Mouse (Mus musculus): ENCODE results near the gene Chst11.

The Chst11 gene

GRCm38 (mm10) chr10:83168303-83169056 is 183.2 kb downstream of the Chst11 start:
- DNase-seq (ENCODE audit: low read depth, low spot score) = no peak

GRCm38 (mm10) chr10:83169554-83169953 is 184.3 kb downstream of the Chst11 start:
- DNase-seq (ENCODE audit: low read depth, low spot score) = no peak

- DNase-seq (ENCODE audit: low read depth, low spot score) = no peak
Measured at GRCm38 (mm10) chr10:83178151-83178550, 192.9 kb downstream of the Chst11 start.

GRCm38 (mm10) chr10:83178661-83179060 is 193.4 kb downstream of the Chst11 start:
- no peak for DNase-seq (ENCODE audit: low read depth, low spot score)

GRCm38 (mm10) chr10:83181831-83182572 is 196.7 kb downstream of the Chst11 start:
- DNase-seq (ENCODE audit: low read depth, low spot score) = no peak

- peak; percentile 78 for DNase-seq (ENCODE audit: low read depth, low spot score)
Measured at GRCm38 (mm10) chr10:83182573-83182960, 197.3 kb downstream of the Chst11 start.

GRCm38 (mm10) chr10:83183634-83184479 is 198.6 kb downstream of the Chst11 start:
- peak; percentile 39 for DNase-seq (ENCODE audit: low read depth, low spot score)

GRCm38 (mm10) chr10:83184480-83185069 is 199.3 kb downstream of the Chst11 start:
- DNase-seq (ENCODE audit: low read depth, low spot score) = peak; percentile 35

GRCm38 (mm10) chr10:83185121-83185520 is 199.8 kb downstream of the Chst11 start:
- no peak for DNase-seq (ENCODE audit: low read depth, low spot score)

- DNase-seq (ENCODE audit: low read depth, low spot score) = no peak
Measured at GRCm38 (mm10) chr10:83186167-83186566, 200.9 kb downstream of the Chst11 start.

- DNase-seq (ENCODE audit: low read depth, low spot score) = no peak
Measured at GRCm38 (mm10) chr10:83186984-83187383, 201.7 kb downstream of the Chst11 start.

- no peak for DNase-seq (ENCODE audit: low read depth, low spot score)
Measured at GRCm38 (mm10) chr10:83189071-83189470, 203.8 kb downstream of the Chst11 start.

- DNase-seq (ENCODE audit: low read depth, low spot score) = no peak
Measured at GRCm38 (mm10) chr10:83191476-83191875, 206.2 kb downstream of the Chst11 start.

GRCm38 (mm10) chr10:83191982-83192381 is 206.7 kb downstream of the Chst11 start:
- DNase-seq (ENCODE audit: low read depth, low spot score) = no peak

GRCm38 (mm10) chr10:83197690-83198336 is 212.5 kb downstream of the Chst11 start:
- peak; percentile 83 for DNase-seq (ENCODE audit: low read depth, low spot score)

- no peak for DNase-seq (ENCODE audit: low read depth, low spot score)
Measured at GRCm38 (mm10) chr10:83198692-83199091, 213.4 kb downstream of the Chst11 start.

GRCm38 (mm10) chr10:83199290-83199689 is 214.0 kb downstream of the Chst11 start:
- DNase-seq (ENCODE audit: low read depth, low spot score) = no peak

- DNase-seq (ENCODE audit: low read depth, low spot score) = no peak
Measured at GRCm38 (mm10) chr10:83201525-83201924, 216.2 kb downstream of the Chst11 start.

- no peak for DNase-seq (ENCODE audit: low read depth, low spot score)
Measured at GRCm38 (mm10) chr10:83202906-83203702, 217.8 kb downstream of the Chst11 start.

- no peak for DNase-seq (ENCODE audit: low read depth, low spot score)
Measured at GRCm38 (mm10) chr10:83208436-83208835, 223.1 kb downstream of the Chst11 start.
